Comparison of ENCODE assay signal across 11 mouse cellular contexts in genomic region chr17:50643356-50643755, GRCm38 (mm10).
DNase-seq lines count a peak whose midpoint lies in the region; ATAC-seq and TF ChIP-seq lines count a peak whose summit lies in the region.
"Had no signal": no experiment of that assay in that cellular context is flagged by ENCODE, and none has a peak within 500 bp of the region (broad histone marks: within the 10 kb centered on the region; RNA-seq: fewer than 3 reads in every experiment).

No protein-coding gene starts in this region.

- no peak overlapping the region; the same call in 1 of the 2 replicates for H3K9ac ChIP-seq in heart, adult 2 months (ENCODE audit: low read depth, low read length)
- H3K9ac ChIP-seq in hindbrain, embryonic 16.5 days (ENCODE audit: low read depth, low read length), result peak overlapping the region; percentile 13; the same call in 1 of the 2 replicates
- H3K9ac ChIP-seq: neural tube, embryonic 12.5 days had no signal

- H3K27ac ChIP-seq in heart, adult 2 months, result no peak overlapping the region; the same call in 1 of the 2 replicates
- H3K27ac ChIP-seq in hindbrain, embryonic 16.5 days (ENCODE audit: low read depth, low read length), result peak overlapping the region; percentile 29; the same call in 1 of the 2 replicates
- H3K27ac ChIP-seq: neural tube, embryonic 12.5 days had no signal

- no peak for TF ChIP-seq POLR2A in heart, adult 2 months (IDR thresholded peaks at IDR 0.05; ENCODE audit: insufficient read depth, low read depth, low read length)

- no peak for DNase-seq in frontal cortex, postnatal 25 days (ENCODE audit: low spot score in 2 of 2)
- peak; percentile 46 for DNase-seq in lung, postnatal 36 days
- DNase-seq in lung, postnatal 10 days, result no peak
- peak in 1 of 2 experiments; percentile 44 for DNase-seq in heart, adult 2 months
- no peak for DNase-seq in right cerebral cortex, postnatal 4 days
- DNase-seq: kidney, postnatal 10 days; thymus, postnatal 14 days had no signal

- peak; percentile 32 for TF ChIP-seq CTCF in heart, adult 2 months (IDR thresholded peaks at IDR 0.05)

- TF ChIP-seq EP300 in heart, adult 2 months (IDR thresholded peaks at IDR 0.05; ENCODE audit: insufficient read depth, low read depth, low read length), result peak; percentile 47; the same call in 1 of the 2 replicates

- intact Hi-C loops in heart, adult 2 months (cut with DNase I), result loop anchor here (5.0 kb wide), 1 partner anchor 134 kb away; no protein-coding TSS in a partner anchor

- 21% methylated on average over 6 of the region's 6 CpGs for WGBS in heart, adult 2 months
- 68% methylated on average over 6 of the region's 6 CpGs for WGBS in hindbrain, embryonic 16.5 days

- ATAC-seq in frontal cortex, adult (ENCODE audit: low TSS enrichment), result peak; percentile 74
- peak; percentile 46 for ATAC-seq in hindbrain, embryonic 16.5 days
- no peak for ATAC-seq in erythroid progenitor cell, adult 5-6 weeks (replicated peaks; ENCODE audit: low FRiP score, poor library complexity, severe bottlenecking)

- no peaks in the 10 kb centered on the region for H3K9me3 ChIP-seq in hindbrain, embryonic 16.5 days (ENCODE audit: control insufficient read depth, low read length)

- H3K4me1 ChIP-seq in heart, adult 2 months (ENCODE audit: control insufficient read depth, insufficient read depth, low read length), result peaks cover 3% of the 10 kb centered on the region
- H3K4me1 ChIP-seq in hindbrain, embryonic 16.5 days (ENCODE audit: control insufficient read depth, insufficient read depth, low read depth, low read length), result peaks cover 9% of the 10 kb centered on the region

- H3K27me3 ChIP-seq in heart, adult 2 months (ENCODE audit: control insufficient read depth, insufficient read depth, low read length), result no peaks in the 10 kb centered on the region
- H3K27me3 ChIP-seq in hindbrain, embryonic 16.5 days (replicated peaks; ENCODE audit: control insufficient read depth, insufficient read depth, low read length), result no peaks in the 10 kb centered on the region
- H3K27me3 ChIP-seq: neural tube, embryonic 12.5 days had no signal

- no peak overlapping the region for H3K4me2 ChIP-seq in hindbrain, embryonic 16.5 days (ENCODE audit: low read length)
- H3K4me2 ChIP-seq: neural tube, embryonic 12.5 days had no signal

- H3K4me3 ChIP-seq in heart, adult 2 months, result no peak overlapping the region
- no peak overlapping the region for H3K4me3 ChIP-seq in hindbrain, embryonic 16.5 days (ENCODE audit: low read length)
- H3K4me3 ChIP-seq: neural tube, embryonic 12.5 days had no signal

- H3K36me3 ChIP-seq in heart, adult 2 months (ENCODE audit: control insufficient read depth, insufficient read depth, low read length), result no peaks in the 10 kb centered on the region
- H3K36me3 ChIP-seq in hindbrain, embryonic 16.5 days (ENCODE audit: control insufficient read depth, insufficient read depth, low read length), result no peaks in the 10 kb centered on the region
- H3K36me3 ChIP-seq: neural tube, embryonic 12.5 days had no signal

- H3K79me2 ChIP-seq in heart, adult 2 months (replicated peaks; ENCODE audit: control insufficient read depth, insufficient read depth, low read length), result no peaks in the 10 kb centered on the region
